Mouse (Mus musculus): ENCODE measurements around the gene Srsf10.

- TF ChIP-seq CTCF (IDR thresholded peaks at IDR 0.05; ENCODE audit: low read depth) (no peak), EP300 (optimal IDR thresholded peaks at IDR 0.05) (no peak)
Measured at GRCm38 (mm10) chr4:135833301-135834123, 22.0 kb upstream of the Srsf10 start.

Measured in stomach, postnatal 0 days (tissue).